Mouse (Mus musculus): Measurements from ENCODE around the gene Zfp276. TPM values are rescaled to one million over a fixed set of nuclear protein-coding genes. Genes with fewer than 3 reads are reported as not detected.
"Not testable (repeated sequence)": the region's sequence is repeated elsewhere in the genome, so short reads cannot be mapped to it uniquely, and the experiment has no call there.

Zfp276 gene
- polyA plus RNA-seq, 1 experiment from 2014 or later, result 9.8 TPM

DNA sequence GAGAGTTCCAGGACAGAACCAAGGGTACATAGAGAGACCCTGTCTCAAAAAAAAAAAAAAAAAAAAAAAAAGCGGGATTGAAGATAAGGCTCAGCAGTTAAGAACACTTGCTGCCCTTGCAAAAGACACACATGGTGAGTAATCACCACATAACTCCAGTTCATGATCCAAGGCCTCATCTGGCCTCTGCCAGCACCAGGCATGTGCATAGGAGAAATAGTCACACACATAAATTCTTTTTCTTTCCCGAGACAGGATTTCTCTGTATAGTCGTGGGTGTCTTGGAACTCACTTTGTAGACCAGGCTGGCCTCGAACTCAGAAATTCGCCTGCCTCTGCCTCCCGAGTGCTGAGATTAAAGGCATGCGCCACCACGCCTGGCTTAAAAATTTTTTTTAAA is 3.6 kb downstream of the Zfp276 start:
- H3K4me3 ChIP-seq (ENCODE audit: inconsistent target); H3K27ac ChIP-seq: not testable (repeated sequence)
- Histone ChIP-seq H3K36me3 (ENCODE audit: inconsistent target) (peaks cover 52% of the 10 kb centered on the region), H3K79me2 (ENCODE audit: inconsistent target) (peaks cover 17% of the 10 kb centered on the region; the same call in 1 of the 2 replicates)
- WGBS (ENCODE audit: missing documents), result 99% methylated on average over 8 of the region's 8 CpGs

DNA sequence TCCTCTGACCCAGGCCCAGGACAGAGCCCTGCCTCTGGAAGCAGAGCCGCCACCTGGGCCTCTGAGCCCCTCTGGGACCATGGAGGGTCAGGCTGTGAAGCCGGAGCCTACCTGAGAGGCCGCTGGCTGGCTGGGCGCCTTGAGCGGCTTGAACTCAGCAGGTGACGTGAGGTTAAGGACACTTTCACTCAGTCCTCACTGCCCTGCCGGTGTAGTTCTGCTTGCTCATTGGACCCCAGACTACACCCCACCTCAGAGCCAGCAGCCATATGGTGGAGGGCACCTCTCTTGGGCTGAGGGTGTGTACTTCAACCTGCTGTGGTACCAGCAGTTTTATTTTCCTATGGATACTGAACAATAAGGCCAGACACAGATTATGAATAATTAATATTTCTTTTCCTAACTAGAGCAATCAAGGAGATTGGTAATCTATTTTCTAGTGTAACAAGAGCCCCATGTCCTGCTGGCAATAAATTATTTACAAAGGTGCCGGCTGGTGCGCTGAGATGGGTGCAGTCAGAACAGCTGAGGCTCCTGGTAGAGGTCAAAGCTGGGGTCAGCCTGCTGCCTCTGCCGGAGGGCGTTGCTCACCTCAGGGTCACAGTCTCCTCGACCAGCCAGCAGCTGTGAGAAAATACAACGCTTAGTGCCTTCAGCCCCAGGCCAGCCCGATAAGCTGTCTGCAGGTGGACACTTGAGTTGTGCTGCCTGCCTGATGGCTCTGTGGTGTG is 14.1 kb downstream of the Zfp276 start:
- Histone ChIP-seq H3K36me3 (ENCODE audit: inconsistent target) (peaks cover 65% of the 10 kb centered on the region), H3K79me2 (ENCODE audit: inconsistent target) (no peaks in the 10 kb centered on the region), H3K4me3 (ENCODE audit: inconsistent target) (no peak overlapping the region), H3K27ac (no peak overlapping the region)
- 97% methylated on average over 14 of the region's 14 CpGs for WGBS (ENCODE audit: missing documents)

GRCm38 (mm10) chr8:123271147-123271546 is 17.2 kb downstream of the Zfp276 start:
- peaks cover 38% of the 10 kb centered on the region; the same call in 1 of the 2 replicates for H3K36me3 ChIP-seq (ENCODE audit: inconsistent target)

DNA sequence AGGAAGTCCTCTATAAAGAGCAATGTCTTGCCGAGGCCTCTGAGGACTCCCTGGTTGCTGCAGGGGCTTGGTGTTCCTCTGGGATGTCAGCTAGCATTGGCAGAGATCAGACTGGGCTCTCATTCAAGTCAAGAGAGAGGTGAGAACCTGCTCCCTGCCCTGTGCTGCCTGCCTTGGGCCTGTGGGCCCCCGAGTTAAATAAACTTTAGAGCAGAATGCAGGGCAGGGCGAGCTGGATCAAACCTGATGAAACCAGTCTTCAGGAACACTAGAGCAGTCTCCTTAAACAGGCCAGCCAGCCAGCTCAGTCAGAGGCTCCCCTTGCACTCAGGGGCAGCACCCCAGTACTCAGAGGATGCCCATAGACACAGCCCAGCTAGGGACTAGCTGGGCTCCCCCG is 17.9 kb downstream of the Zfp276 start:
- H3K36me3 ChIP-seq (ENCODE audit: inconsistent target), result peaks cover 30% of the 10 kb centered on the region; the same call in 1 of the 2 replicates
- no peak overlapping the region for H3K4me3 ChIP-seq (ENCODE audit: inconsistent target)
- H3K79me2 ChIP-seq (ENCODE audit: inconsistent target), result no peaks in the 10 kb centered on the region
- no peak overlapping the region for H3K27ac ChIP-seq
- 96% methylated on average over 4 of the region's 4 CpGs for WGBS (ENCODE audit: missing documents)

More at GRCm38 (mm10) chr8:123271147-123271546, 17.2 kb downstream of the Zfp276 start:
- Histone ChIP-seq H3K4me3 (ENCODE audit: inconsistent target) (no peak overlapping the region), H3K27ac (no peak overlapping the region), H3K79me2 (ENCODE audit: inconsistent target) (no peaks in the 10 kb centered on the region)
- 95% methylated on average over 10 of the region's 10 CpGs for WGBS (ENCODE audit: missing documents)

GRCm38 (mm10) chr8:123274447-123274846 is 20.5 kb downstream of the Zfp276 start:
- Histone ChIP-seq H3K27ac (no peak overlapping the region), H3K36me3 (ENCODE audit: inconsistent target) (peaks cover 5% of the 10 kb centered on the region; the same call in 1 of the 2 replicates), H3K79me2 (ENCODE audit: inconsistent target) (no peaks in the 10 kb centered on the region), H3K4me3 (ENCODE audit: inconsistent target) (no peak overlapping the region)
- WGBS (ENCODE audit: missing documents), result 94% methylated on average over 5 of the region's 5 CpGs

GRCm38 (mm10) chr8:123275096-123275495 is 21.1 kb downstream of the Zfp276 start:
- WGBS (ENCODE audit: missing documents), result 97% methylated on average over 12 of the region's 12 CpGs
- no peak overlapping the region for H3K4me3 ChIP-seq (ENCODE audit: inconsistent target)
- no peaks in the 10 kb centered on the region for H3K36me3 ChIP-seq (ENCODE audit: inconsistent target)
- no peaks in the 10 kb centered on the region for H3K79me2 ChIP-seq (ENCODE audit: inconsistent target)
- H3K27ac ChIP-seq, result no peak overlapping the region

GRCm38 (mm10) chr8:123278445-123278844 is 24.4 kb downstream of the Zfp276 start:
- Histone ChIP-seq H3K4me3 (ENCODE audit: inconsistent target) (no peak overlapping the region), H3K36me3 (ENCODE audit: inconsistent target) (no peaks in the 10 kb centered on the region)

GRCm38 (mm10) chr8:123279828-123280227 is 25.8 kb downstream of the Zfp276 start:
- H3K36me3 ChIP-seq (ENCODE audit: inconsistent target), result no peaks in the 10 kb centered on the region
- no peak overlapping the region for H3K27ac ChIP-seq
- H3K79me2 ChIP-seq (ENCODE audit: inconsistent target), result no peaks in the 10 kb centered on the region
- H3K4me3 ChIP-seq (ENCODE audit: inconsistent target), result no peak overlapping the region
- WGBS (ENCODE audit: missing documents), result 32% methylated on average over 4 of the region's 4 CpGs

More at GRCm38 (mm10) chr8:123278445-123278844, 24.4 kb downstream of the Zfp276 start:
- Histone ChIP-seq H3K27ac (no peak overlapping the region), H3K79me2 (ENCODE audit: inconsistent target) (no peaks in the 10 kb centered on the region)
- WGBS (ENCODE audit: missing documents), result 88% methylated on average over 6 of the region's 7 CpGs

- no peak overlapping the region for H3K4me3 ChIP-seq (ENCODE audit: inconsistent target)
- WGBS (ENCODE audit: missing documents), result 42% methylated on average over 13 of the region's 13 CpGs
- H3K27ac ChIP-seq, result no peak overlapping the region
- no peaks in the 10 kb centered on the region for H3K36me3 ChIP-seq (ENCODE audit: inconsistent target)
- no peaks in the 10 kb centered on the region for H3K79me2 ChIP-seq (ENCODE audit: inconsistent target)
Measured at GRCm38 (mm10) chr8:123280302-123281094, 26.5 kb downstream of the Zfp276 start.

DNA sequence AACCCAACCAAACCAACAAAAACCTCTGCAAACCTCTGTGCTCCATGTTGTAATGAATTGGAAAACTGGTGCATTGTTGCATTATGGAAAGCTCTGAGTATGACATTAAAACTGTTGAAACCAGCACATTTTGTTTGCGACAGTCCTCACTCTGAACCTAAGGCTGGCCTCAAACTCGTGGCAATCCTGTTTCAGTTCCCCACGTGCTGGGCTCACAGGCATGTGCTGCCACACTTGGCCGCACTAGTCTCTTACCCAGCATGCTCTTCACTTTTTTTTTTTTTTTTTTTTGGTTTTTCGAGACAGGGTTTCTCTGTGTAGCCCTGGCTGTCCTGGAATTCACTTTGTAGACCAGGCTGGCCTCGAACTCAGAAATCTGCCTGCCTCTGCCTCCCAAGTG is 29.0 kb downstream of the Zfp276 start:
- WGBS (ENCODE audit: missing documents), result 44% methylated on average over 4 of the region's 6 CpGs
- not testable (repeated sequence) for H3K27ac ChIP-seq; H3K79me2 ChIP-seq (ENCODE audit: inconsistent target); H3K4me3 ChIP-seq (ENCODE audit: inconsistent target); H3K36me3 ChIP-seq (ENCODE audit: inconsistent target)

- no peaks in the 10 kb centered on the region for H3K36me3 ChIP-seq (ENCODE audit: inconsistent target)
- WGBS (ENCODE audit: missing documents), result 80% methylated on average over 7 of the region's 7 CpGs
- H3K79me2 ChIP-seq (ENCODE audit: inconsistent target), result no peaks in the 10 kb centered on the region
- H3K27ac ChIP-seq, result no peak overlapping the region
- no peak overlapping the region for H3K4me3 ChIP-seq (ENCODE audit: inconsistent target)
Measured at GRCm38 (mm10) chr8:123283991-123284390, 30.0 kb downstream of the Zfp276 start.

DNA sequence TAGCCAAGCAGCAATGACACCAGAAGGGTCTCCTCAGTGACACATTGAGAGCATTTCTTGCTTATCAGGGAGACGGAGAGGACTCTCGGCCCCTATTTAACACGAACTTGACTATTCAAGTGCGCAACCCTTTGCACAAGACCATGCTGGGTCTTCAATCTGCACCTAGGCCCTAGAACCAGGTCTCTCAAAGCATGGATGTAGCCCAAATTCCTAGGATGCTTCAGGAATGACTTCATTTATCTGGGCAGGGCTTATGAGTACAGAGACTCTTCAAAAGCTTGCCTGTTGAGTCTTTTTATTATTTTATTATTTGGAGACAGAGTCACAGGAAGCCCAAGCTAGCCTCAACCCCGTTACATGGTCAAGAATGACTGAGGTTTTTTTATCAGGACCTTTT is 30.5 kb downstream of the Zfp276 start:
- Histone ChIP-seq H3K79me2 (ENCODE audit: inconsistent target) (no peaks in the 10 kb centered on the region), H3K36me3 (ENCODE audit: inconsistent target) (no peaks in the 10 kb centered on the region), H3K27ac (no peak overlapping the region), H3K4me3 (ENCODE audit: inconsistent target) (no peak overlapping the region)
- WGBS (ENCODE audit: missing documents), result 96% methylated on average over 5 of the region's 5 CpGs

GRCm38 (mm10) chr8:123287362-123287761 is 33.4 kb downstream of the Zfp276 start:
- no peaks in the 10 kb centered on the region for H3K79me2 ChIP-seq (ENCODE audit: inconsistent target)
- no peaks in the 10 kb centered on the region for H3K36me3 ChIP-seq (ENCODE audit: inconsistent target)
- WGBS (ENCODE audit: missing documents), result 89% methylated on average over 17 of the region's 17 CpGs
- H3K4me3 ChIP-seq (ENCODE audit: inconsistent target), result no peak overlapping the region
- no peak overlapping the region for H3K27ac ChIP-seq

DNA sequence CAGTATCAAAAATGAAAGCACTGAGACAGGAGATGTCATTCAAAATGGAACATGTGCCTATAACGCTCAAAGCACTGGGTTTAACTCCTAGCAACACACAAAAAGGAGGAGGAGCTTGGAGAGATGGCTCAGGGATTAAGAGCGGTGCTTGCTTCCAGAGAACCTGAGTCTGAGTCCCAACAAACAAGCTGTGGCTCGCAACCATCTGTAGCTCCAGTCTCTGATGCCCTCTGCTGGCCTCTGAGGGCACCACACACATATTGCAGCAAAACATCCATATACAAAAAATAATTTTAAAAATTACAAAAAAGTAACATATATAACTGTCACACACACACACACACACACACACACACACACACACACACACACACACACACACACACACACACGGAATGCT is 36.2 kb downstream of the Zfp276 start:
- no peaks in the 10 kb centered on the region for H3K36me3 ChIP-seq (ENCODE audit: inconsistent target)
- 92% methylated on average over 3 of the region's 4 CpGs for WGBS (ENCODE audit: missing documents)

GRCm38 (mm10) chr8:123290679-123291078 is 36.7 kb downstream of the Zfp276 start:
- H3K4me3 ChIP-seq (ENCODE audit: inconsistent target), result no peak overlapping the region
- WGBS (ENCODE audit: missing documents), result over 99% methylated on average over 8 of the region's 8 CpGs
- H3K79me2 ChIP-seq (ENCODE audit: inconsistent target), result no peaks in the 10 kb centered on the region
- H3K27ac ChIP-seq, result no peak overlapping the region
- H3K36me3 ChIP-seq (ENCODE audit: inconsistent target), result no peaks in the 10 kb centered on the region

More for the DNA sequence above, 36.2 kb downstream of the Zfp276 start:
- no peaks in the 10 kb centered on the region for H3K79me2 ChIP-seq (ENCODE audit: inconsistent target)
- no peak overlapping the region for H3K27ac ChIP-seq
- no peak overlapping the region for H3K4me3 ChIP-seq (ENCODE audit: inconsistent target)

All from macrophage (primary cell).